Mouse (Mus musculus) liver, embryonic 13.5 days (tissue): ENCODE measurements around the gene Gm4871. TPM values are rescaled to one million over a fixed set of nuclear protein-coding genes. Genes with fewer than 3 reads are reported as not detected.
A peak's percentile ranks its signal among the peaks of the same experiment; 100 is the strongest.
"Not testable (repeated sequence)": the region's sequence is repeated elsewhere in the genome, so short reads cannot be mapped to it uniquely, and the experiment has no call there.

Experiments used
- ATAC-seq: fragments of 200-750 bp; cut with Nextera tagmentation; 2 replicates; pipeline ENCODE4 v1.8.0; 2017; ENCODE audit warnings: low read depth, mild to moderate bottlenecking, moderate number of reproducible peaks, moderate library complexity
- DNase-seq: peaks from one replicate; pipeline ENCODE4 v3.0.0; 2022
- H3K27ac ChIP-seq: fragments of 300-500 bp; sonication (generic); 2 replicates; pipeline ENCODE4 v1.5.1; 2015; ENCODE audit warnings: moderate library complexity, mild to moderate bottlenecking, inconsistent platforms
- H3K27me3 ChIP-seq: fragments of 300-500 bp; sonication (generic); 2 replicates; pipeline ENCODE4 v1.6.1; 2015; ENCODE audit warnings: mild to moderate bottlenecking, inconsistent platforms
- H3K36me3 ChIP-seq: fragments of 300-500 bp; sonication (generic); 2 replicates; pipeline ENCODE4 v1.6.1; 2015; ENCODE audit warnings: mild to moderate bottlenecking, inconsistent platforms
- H3K4me1 ChIP-seq: fragments of 300-500 bp; sonication (generic); replicated peaks from 2 replicates; pipeline ENCODE4 v1.6.1; 2015; ENCODE audit warnings: inconsistent platforms
- H3K4me2 ChIP-seq: fragments of 300-500 bp; sonication (generic); 2 replicates; pipeline ENCODE4 v1.6.1; 2015; ENCODE audit warnings: inconsistent platforms, mild to moderate bottlenecking, moderate library complexity
- H3K4me3 ChIP-seq: fragments of 300-500 bp; sonication (generic); replicated peaks from 2 replicates; pipeline ENCODE4 v1.5.1; 2015; ENCODE audit warnings: mild to moderate bottlenecking, inconsistent platforms
- H3K9ac ChIP-seq: fragments of 300-500 bp; sonication (generic); 2 replicates; pipeline ENCODE4 v1.6.1; 2015; ENCODE audit warnings: mild to moderate bottlenecking, inconsistent platforms
- H3K9me3 ChIP-seq: fragments of 300-500 bp; sonication (generic); replicated peaks from 2 replicates; pipeline ENCODE4 v1.6.1; 2016; ENCODE audit warnings: inconsistent platforms
- WGBS: fragments of 180-500 bp; shearing (Covaris S2); methylation state at CpG from one replicate; pipeline ENCODE4 v1.1.7; 2015; ENCODE audit not compliant: insufficient replicate concordance; 5-methylcytosine and 5-hydroxymethylcytosine counted together
- polyA plus RNA-seq: library from polyadenylated mRNA; unstranded; fragments of >200 nt; fragmentation: Nextera tagmentation; extraction: Ambion mirVana; gene quantifications from 2 replicates; pipeline ENCODE4 v1.2.1, GENCODE M21; 2015

Gm4871 gene
- polyA plus RNA-seq, 1 experiment from 2014 or later: not detected

DNA sequence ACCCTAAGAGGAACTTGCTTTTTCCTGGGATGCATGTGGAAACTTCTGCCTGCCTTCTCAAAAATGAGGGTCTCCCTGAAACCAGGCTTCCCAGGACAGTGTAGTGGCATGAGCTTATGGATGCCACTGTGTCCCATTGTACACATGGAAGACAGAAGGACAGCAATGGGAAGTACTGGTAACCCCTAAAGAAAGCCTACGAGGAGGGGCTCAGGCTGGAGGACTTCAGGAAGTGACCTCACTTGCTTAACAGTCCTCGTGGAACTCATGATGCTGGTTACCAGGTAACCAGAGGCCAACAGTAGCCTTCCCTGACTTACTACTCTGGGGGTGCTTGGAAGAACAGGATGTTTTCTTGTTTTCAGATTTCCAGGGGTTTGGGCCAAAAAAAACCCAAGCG, 10.1 kb upstream of the Gm4871 start, which contains the start of gene 1700018F24Rik:
TSS of gene 1700018F24Rik (plus strand) at position 301 of the 400 bp plus-strand sequence.
- not testable (repeated sequence) for H3K9ac ChIP-seq, H3K27me3 ChIP-seq, DNase-seq, H3K9me3 ChIP-seq, ATAC-seq, H3K27ac ChIP-seq, H3K4me3 ChIP-seq, H3K4me1 ChIP-seq, H3K36me3 ChIP-seq, H3K4me2 ChIP-seq
- 38% methylated on average over 3 of the region's 3 CpGs for WGBS

DNA sequence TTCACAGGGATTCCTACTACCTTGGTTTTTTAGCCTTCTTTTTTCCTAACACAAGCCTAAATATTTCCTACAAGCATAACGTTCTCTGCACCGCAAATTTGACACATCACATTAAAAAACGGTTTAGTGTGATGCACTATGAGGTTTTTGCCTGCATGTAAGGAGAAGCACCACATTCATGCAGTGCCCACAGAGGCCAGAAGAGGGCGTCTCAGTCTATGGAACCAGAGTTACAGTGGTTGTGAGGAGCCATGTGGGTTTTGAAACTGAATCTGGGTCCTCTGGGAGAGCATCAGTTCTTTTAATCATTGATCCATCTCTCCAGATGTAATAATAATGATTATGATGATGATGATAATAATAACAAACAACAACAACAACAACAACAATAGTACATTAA, 9.1 kb upstream of the Gm4871 start:
- H3K4me3 ChIP-seq: no peak overlapping the region
- no peaks in the 10 kb centered on the region for H3K27me3 ChIP-seq
- H3K36me3 ChIP-seq: no peaks in the 10 kb centered on the region
- H3K9me3 ChIP-seq: no peaks in the 10 kb centered on the region
- H3K27ac ChIP-seq: no peak overlapping the region
- 34% methylated on average over 4 of the region's 4 CpGs for WGBS
- H3K4me1 ChIP-seq: no peaks in the 10 kb centered on the region
- no peak overlapping the region for H3K9ac ChIP-seq
- DNase-seq (peak; percentile 9), ATAC-seq (no peak)
- no peak overlapping the region for H3K4me2 ChIP-seq

DNA sequence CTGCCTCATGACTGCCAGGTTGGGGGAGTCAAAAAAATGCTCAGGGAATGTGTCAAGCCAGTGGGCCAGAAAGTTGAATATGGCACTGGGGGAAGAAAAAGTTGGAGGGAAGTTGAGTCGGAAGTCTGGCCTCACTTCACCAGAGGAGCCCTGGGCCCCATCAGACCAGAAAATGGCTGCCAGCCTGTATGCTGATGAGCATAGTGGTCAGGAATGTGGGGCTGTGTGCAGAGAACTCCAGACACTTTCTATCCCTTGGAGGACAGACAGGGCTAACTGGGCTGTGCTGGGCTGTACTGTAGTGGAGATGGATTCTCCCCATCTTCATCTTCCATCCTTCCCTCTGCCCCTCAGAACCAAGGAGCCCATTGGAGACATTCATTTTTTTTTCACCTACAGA, 2.1 kb downstream of the Gm4871 start:
- not testable (repeated sequence) for H3K9me3 ChIP-seq, H3K9ac ChIP-seq, H3K27me3 ChIP-seq, DNase-seq, H3K27ac ChIP-seq, H3K36me3 ChIP-seq, ATAC-seq, H3K4me2 ChIP-seq, H3K4me3 ChIP-seq, H3K4me1 ChIP-seq
- 44% methylated on average over 1 of the region's 1 CpGs for WGBS

DNA sequence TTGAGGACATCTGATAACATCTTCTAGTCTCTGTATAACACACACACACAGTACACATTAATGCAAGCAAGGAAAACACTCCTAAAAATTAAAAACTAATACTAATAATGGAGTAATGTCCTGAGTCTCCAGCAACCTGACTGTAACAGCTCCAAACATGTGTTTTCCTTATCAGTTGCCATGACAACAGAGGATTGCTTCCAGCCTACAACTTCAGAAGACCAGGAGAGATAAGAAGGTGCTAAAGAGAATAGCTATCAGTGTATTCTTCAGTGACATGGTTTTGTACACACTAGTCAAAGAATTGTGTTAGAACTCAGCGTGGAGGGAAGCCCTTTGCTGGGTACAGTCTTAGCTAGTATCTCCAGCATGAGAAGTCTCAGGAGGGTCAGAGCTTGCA, 11.8 kb downstream of the Gm4871 start:
- not testable (repeated sequence) for H3K36me3 ChIP-seq, H3K9ac ChIP-seq, H3K4me3 ChIP-seq, H3K27ac ChIP-seq, H3K4me2 ChIP-seq, H3K27me3 ChIP-seq, ATAC-seq, H3K4me1 ChIP-seq, H3K9me3 ChIP-seq, DNase-seq
- 17% methylated on average over 1 of the region's 1 CpGs for WGBS

DNA sequence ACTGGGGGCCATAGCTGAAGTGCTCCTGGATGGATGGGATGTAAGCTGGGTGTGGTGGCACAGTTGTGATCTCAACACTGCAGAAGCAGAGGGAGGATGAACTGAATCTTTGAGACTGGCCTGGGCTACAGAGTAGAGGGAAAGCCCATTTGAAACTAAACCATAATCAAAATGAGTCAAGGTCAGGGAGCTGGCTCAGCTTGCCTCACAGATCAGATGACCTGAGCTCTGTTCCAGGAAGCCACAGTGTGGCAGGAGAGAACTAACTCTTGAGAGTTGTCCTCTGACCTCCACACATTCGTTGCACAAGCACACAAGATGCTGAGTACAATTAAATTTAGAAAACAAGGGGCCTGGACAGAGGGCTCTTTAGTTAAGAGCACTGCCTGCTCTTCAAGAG, 12.3 kb downstream of the Gm4871 start:
- not testable (repeated sequence) for H3K36me3 ChIP-seq, H3K9ac ChIP-seq, H3K9me3 ChIP-seq, DNase-seq, H3K27ac ChIP-seq, H3K4me1 ChIP-seq, H3K4me2 ChIP-seq, H3K4me3 ChIP-seq, ATAC-seq, H3K27me3 ChIP-seq
- 14% methylated on average over 1 of the region's 1 CpGs for WGBS

DNA sequence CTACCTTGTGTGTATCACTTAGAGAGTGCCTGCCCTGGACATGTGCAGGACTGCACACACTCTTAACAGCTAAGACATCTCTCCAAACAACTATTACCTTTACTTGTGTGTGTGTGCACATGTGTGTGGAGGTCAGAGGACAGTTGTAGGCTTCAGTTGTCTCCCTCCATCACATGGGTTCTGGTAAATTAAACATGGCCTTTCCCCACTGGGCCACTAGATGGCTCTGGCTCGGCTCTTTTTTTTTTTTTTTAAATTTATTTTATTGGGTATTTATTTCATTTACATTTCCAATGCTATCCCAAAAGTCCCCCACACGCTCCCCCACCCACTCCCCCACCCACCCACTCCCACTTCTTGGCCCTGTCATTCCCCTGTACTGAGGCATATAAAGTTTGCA, 15.8 kb downstream of the Gm4871 start:
- not testable (repeated sequence) for DNase-seq, ATAC-seq, H3K4me1 ChIP-seq, H3K9me3 ChIP-seq, H3K36me3 ChIP-seq, H3K9ac ChIP-seq, H3K4me3 ChIP-seq, H3K27ac ChIP-seq, H3K27me3 ChIP-seq, H3K4me2 ChIP-seq
- 7% methylated on average over 2 of the region's 2 CpGs for WGBS

DNA sequence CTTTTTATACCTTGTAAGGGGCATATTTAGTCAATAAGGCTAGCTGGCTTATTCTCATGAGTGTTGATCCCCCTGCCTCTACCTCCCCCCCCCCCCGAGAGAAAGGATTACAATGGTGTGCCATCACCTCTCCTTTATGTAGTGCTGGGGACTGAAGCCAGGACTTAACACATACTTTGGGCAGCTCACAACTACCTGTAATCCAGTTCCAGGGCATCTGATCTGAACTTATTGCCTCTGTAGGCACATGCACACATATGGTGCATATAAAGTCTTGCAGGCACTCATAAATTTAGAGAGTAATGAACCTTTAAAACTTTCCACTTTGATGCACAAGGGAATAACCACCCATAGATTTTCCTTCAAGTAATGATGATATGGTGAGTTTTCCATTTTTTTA, 18.3 kb downstream of the Gm4871 start:
- ATAC-seq (no peak), DNase-seq (no peak)
- Histone ChIP-seq H3K9ac (no peak overlapping the region), H3K4me1 (no peaks in the 10 kb centered on the region), H3K27me3 (no peaks in the 10 kb centered on the region), H3K36me3 (no peaks in the 10 kb centered on the region), H3K27ac (no peak overlapping the region), H3K4me3 (no peak overlapping the region), H3K9me3 (no peaks in the 10 kb centered on the region), H3K4me2 (no peak overlapping the region)
- WGBS: 75% methylated on average over 1 of the region's 1 CpGs

DNA sequence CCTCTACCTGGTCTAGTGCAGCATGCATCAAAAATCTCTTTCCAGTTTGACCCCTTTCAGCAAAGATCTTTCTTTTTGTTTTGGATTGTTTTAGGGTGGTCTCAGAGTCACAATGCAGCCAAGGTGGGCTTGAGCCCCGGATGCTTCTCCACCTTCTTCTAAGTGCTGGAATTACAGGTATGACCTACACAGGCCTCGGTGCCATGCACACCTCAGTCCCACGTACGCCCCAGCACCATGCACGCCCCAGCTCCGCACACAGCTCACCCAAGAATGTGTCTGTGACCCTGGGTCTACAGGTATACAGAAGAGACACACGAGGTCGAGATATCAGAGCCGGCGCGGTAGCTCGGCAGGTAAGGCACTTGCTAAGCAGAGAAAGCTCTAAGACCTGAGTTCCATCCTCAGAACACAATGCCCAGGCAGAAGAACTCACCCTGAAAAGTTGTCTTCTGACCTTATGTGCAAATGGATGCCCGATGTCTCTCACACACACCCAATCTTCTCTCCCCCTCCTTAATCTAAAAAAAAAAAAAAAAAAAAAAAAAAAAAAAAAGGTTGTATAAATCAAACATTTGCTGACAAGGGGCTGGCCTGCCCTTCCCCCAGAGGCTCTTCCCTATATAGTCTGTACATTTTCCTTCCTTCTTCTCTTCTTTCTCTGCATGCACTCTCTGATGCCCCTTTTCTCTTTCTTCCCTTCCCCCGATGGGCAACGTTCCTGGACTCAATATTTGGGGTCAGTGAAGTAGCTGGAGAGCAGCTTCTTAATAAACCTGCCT, 23.5 kb downstream of the Gm4871 start:
- ATAC-seq (no peak), DNase-seq (no peak)

DNA sequence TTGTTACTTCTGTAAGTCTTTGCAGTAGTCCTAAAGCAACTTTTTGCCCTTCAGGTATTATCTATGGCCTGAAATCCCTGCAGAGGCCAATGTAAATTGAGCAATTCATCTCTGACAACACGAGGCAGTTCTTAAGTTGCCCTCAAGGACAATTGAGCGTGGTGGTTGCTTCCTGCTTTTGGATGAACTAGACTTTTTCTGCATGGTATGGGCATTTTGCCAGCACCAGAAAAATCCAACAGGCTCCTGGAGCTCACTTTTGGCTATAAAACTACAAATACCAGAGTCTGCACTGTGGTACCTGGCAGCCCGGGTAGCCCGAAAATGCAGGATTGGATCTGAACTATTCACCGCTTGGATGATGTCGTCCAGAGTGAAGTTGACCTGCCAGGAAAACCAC, 27.0 kb downstream of the Gm4871 start:
- H3K36me3 ChIP-seq: no peaks in the 10 kb centered on the region
- H3K4me3 ChIP-seq: no peak overlapping the region
- no peak for ATAC-seq
- no peaks in the 10 kb centered on the region for H3K27me3 ChIP-seq
- no peak overlapping the region for H3K4me2 ChIP-seq
- H3K27ac ChIP-seq: no peak overlapping the region
- H3K9ac ChIP-seq: no peak overlapping the region
- peaks cover 5% of the 10 kb centered on the region; the same call in 1 of the 2 replicates for H3K4me1 ChIP-seq
- H3K9me3 ChIP-seq: no peaks in the 10 kb centered on the region
- DNase-seq: no peak
- 59% methylated on average over 6 of the region's 6 CpGs for WGBS

More for the DNA sequence above, 23.5 kb downstream of the Gm4871 start:
- Histone ChIP-seq H3K9ac (no peak overlapping the region), H3K4me2 (no peak overlapping the region), H3K4me3 (no peak overlapping the region), H3K36me3 (no peaks in the 10 kb centered on the region), H3K4me1 (peaks cover 5% of the 10 kb centered on the region; the same call in 1 of the 2 replicates), H3K27ac (no peak overlapping the region), H3K9me3 (no peaks in the 10 kb centered on the region), H3K27me3 (no peaks in the 10 kb centered on the region)
- 72% methylated on average over 15 of the region's 15 CpGs for WGBS

DNA sequence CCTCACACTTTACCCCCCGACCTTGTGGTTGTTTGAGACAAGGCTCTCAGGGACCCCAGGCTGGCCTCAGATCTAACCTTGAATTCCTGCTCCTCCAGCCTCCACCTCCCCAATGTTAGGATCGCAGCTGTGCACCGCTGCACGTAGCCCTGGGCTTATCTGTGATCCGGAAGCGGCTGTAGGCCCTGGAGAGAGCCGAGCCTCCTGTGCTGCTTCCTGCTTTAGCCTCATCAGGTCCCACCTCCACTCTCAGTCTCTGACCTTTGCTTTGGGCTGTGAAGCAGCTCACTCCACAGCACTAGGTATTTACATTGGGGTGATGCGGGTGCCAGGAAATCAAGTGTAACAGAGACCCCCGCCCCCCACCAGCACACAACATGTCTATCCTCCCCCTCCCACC, 28.1 kb downstream of the Gm4871 start:
- Histone ChIP-seq H3K4me3 (no peak overlapping the region), H3K9ac (no peak overlapping the region), H3K27ac (no peak overlapping the region), H3K36me3 (no peaks in the 10 kb centered on the region), H3K4me2 (no peak overlapping the region), H3K4me1 (peaks cover 5% of the 10 kb centered on the region; the same call in 1 of the 2 replicates), H3K9me3 (no peaks in the 10 kb centered on the region), H3K27me3 (no peaks in the 10 kb centered on the region)
- ATAC-seq (peak; percentile 74), DNase-seq (no peak)
- WGBS: 47% methylated on average over 9 of the region's 9 CpGs

DNA sequence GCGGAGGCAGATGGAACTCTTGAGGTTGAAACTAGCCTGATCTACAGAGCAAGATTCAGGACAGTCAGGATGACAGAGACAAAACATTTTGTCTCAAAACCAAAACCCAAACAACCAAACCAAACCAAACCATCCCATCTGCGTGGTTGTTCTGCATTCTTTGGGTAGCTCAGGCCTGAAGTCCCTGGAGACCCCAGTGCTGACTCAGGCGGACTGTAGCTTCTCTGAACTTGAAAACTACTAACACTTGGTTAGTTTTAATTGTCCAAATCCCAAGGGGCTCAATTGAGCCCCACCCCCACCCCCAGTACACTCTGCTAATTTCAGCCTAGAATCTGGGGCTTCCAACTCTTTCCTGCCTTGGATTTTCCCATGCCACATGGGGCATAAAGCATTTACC, 29.2 kb downstream of the Gm4871 start:
- DNase-seq: no peak
- no peak overlapping the region for H3K4me2 ChIP-seq
- no peaks in the 10 kb centered on the region for H3K36me3 ChIP-seq
- no peak for ATAC-seq
- no peak overlapping the region for H3K9ac ChIP-seq
- no peak overlapping the region for H3K27ac ChIP-seq
- WGBS: 46% methylated on average over 3 of the region's 3 CpGs
- no peaks in the 10 kb centered on the region for H3K27me3 ChIP-seq
- H3K4me1 ChIP-seq: peaks cover 5% of the 10 kb centered on the region; the same call in 1 of the 2 replicates
- H3K9me3 ChIP-seq: no peaks in the 10 kb centered on the region
- no peak overlapping the region for H3K4me3 ChIP-seq

DNA sequence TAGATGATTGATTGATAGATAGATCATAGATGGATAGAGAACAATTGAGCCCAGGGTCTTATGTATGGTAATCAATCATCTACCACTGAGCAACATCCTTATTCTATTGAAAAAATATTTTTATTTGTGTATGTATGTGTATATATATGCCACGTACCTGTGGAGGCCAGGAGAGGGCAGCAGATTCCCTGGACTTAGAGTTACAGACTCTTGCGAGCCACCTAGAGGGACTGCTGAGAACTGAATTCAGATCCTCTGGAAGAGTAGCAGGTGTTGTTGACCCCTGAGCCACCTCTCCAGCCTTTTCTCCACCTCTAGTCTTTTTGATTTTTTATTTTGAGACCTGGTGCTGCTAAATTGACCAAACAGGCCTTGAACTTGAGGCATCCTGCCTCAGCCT, 34.1 kb downstream of the Gm4871 start:
- 32% methylated on average over 2 of the region's 2 CpGs for WGBS
- Histone ChIP-seq H3K9ac (no peak overlapping the region), H3K36me3 (no peaks in the 10 kb centered on the region), H3K4me3 (no peak overlapping the region), H3K27me3 (no peaks in the 10 kb centered on the region), H3K9me3 (no peaks in the 10 kb centered on the region), H3K4me1 (no peaks in the 10 kb centered on the region), H3K27ac (no peak overlapping the region), H3K4me2 (no peak overlapping the region)
- ATAC-seq (no peak), DNase-seq (no peak)
